Mouse (Mus musculus) right cerebral cortex, postnatal 10 days (tissue): ENCODE measurements around the gene Pin4.
"Not testable (repeated sequence)": the region's sequence is repeated elsewhere in the genome, so short reads cannot be mapped to it uniquely, and the experiment has no call there.

Experiments used
- DNase-seq, 2 experiments: peaks; one replicate each; pipeline ENCODE4 v3.0.0; 2021; ENCODE audit warnings: low spot score in 2 of 2

Pin4 gene

DNA sequence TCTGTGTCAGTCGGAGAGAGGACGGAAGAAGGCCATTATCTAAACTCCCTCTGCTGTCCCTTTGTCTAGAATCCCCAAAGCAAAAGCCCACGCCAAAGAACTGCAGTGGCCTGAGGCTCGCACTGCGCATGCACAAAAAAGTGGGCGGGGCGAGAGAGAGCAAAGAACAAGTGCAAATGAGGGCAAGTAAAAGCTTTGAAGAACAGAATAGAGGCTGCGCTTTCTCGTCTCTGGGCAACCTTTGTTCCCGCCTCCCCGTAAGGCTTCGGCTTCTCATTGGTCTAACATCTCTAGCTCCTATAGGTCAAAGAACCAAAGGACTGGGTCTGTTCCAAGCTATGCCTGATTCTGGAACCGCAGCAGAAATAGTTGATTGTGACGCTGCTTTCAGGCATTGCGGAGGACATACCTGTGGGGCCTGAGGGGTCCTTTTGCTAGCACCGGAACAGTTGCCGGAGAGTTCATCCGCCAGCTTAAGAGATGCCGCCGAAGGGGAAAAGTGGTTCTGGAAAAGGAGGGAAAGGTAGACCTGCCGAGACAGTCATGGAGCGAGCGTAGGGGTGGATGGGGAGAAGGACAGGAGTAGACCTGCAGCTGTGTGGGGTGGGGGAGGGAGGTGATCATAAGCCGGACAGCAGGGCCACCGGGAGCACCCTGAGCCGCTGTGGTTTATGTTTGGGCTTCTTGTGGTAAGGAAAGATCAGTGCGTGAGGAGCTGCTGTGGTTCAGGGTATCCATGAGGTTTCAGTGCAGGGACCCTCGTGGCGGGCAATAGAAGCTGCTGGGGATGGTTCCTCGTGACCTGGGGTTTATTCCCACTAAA is at the start of gene Pin4:
Gene Pin4 (plus strand): TSS at position 406 of the 823 bp plus-strand sequence.
- DNase-seq = peak; percentile 95 to 97

DNA sequence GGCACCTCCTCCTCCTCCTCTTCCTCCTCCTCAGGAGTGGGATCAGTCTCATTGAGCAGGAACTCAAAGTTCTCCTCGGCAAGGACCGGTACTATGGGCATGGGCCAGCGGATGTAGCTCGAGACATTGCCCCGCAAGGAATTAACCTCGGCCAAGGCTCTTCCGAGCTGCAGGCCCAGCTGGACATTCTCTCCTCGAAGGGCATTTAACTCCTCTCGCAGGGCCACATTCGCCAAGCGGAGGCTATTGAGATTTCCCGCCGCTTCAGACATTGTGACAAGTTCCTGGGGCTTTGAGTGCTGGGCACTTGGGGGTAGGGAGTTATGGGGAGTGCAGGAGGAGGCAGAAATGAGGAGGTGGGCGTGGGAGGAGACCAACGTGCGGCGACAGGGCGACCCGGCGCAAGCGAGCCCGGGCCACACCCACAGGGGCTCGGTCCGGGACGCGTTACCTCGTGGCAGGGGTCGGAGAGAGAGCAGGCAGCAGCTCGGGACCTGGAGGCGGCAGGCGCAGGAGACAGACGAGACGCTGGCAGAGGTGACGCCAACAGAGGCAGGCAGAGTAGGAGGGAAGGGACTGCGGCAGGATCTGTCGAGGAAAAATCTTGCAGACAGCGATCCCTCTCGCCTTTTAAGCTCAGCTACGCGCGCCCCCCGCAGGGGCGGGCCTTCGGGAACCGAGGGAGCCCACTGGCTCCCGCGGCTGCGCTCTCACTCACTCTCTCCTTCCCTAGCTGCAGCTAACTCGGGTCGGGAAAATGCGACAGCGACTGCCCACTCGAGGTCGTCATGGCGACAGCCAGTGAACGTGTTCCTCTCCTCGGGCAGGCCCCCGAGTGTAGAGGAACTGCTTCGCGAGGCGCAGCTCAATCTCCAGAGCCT is 48.4 kb upstream of the Pin4 start, which contains the start of gene Rtl5:
Gene Rtl5 (minus strand): TSS at position 714 of the 881 bp plus-strand sequence.
- DNase-seq = peak; percentile 92 to 95

DNA sequence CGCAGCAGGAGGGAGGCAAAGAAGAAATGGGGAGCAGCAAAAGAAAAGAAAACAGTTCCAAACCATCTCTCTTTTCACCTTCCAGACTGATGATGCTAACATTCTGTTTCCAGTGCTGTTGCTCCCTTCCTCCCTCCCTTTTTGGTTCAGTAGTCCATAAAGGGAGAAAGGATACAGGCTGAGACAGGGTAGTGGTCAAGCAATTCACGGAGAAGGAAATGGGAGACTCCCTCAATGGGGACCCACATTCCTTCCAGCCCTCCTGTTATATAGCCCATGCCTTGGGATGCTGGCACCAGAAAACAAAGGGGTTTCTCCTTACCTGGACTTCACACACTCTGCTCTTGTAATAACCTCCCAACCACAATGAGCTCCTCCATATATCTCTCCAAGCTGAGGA is 47.7 kb upstream of the Pin4 start:
- DNase-seq = peak in 1 of 2 experiments; percentile 19

DNA sequence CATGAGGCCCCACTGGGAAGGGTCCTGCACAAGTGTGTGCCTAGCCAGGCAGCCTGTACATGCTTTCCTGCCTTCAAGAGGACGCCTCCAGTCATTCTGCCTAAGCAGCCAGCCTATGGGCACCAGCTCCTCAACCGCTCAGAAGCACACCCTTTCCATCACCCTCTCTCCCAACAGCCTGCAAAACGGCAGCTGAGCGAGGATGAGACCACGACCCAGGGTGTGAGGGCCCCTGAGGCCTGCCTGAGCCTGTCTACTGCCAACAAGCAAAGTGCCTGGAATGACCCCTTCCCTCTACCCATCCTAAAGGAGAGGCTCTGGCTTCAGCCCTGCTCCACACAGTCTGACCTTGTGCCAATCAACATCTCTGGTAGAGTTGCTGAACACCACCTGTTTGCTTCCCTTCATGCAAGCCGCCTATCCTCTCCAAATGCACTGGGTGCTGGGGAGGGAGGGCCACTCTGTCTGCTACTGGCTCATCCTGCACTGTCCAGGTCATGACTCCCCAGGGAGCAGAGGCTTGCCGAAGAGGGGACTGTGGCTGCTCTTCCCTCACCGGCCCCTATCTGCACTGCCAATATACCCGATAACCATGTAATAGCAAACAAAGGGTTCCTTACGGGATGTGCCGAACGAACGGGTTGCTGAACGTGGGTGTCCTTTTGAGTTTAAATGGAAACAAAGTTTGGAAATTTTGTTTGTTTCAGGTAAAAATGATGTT is 45.5 kb upstream of the Pin4 start:
- no peak for DNase-seq

DNA sequence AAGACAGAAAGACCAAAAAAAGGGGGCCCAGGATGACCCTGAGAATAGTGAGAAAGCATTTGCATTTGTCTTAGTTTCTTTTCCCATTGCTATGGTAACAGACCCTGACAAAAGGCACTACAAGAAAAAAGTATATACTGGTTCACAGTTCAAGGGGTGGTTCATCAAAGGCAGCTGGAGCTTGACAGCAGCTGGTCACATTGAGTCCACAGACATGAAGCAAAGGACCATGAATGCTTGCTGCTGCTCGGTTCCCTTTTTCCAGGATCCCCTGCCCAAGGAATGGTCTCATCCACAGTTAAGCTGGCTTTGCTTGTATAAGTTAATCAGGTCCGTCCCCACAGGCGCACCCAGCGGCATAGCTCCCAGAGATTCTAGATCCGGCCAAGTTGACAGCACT is 44.8 kb upstream of the Pin4 start:
- DNase-seq = no peak

DNA sequence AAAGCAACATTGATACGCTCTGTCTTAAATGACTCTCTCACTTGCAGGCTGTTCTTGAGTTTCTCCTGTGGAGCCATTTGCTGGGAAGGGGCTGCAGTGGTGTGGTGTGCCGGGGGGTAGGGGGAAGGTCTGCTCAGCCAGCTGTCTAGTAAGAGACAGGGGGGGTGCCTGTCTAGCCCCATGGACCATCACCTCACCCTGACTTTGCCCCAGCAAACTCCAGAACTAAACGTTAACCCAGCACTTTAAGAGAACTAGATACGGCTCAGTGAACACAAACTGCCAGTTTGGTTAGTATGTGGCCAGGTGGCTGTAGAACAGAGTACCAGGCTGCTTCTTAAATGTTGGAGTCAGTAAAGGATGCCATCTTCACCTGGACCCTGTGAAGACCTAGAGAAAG is 44.1 kb upstream of the Pin4 start:
- no peak for DNase-seq

DNA sequence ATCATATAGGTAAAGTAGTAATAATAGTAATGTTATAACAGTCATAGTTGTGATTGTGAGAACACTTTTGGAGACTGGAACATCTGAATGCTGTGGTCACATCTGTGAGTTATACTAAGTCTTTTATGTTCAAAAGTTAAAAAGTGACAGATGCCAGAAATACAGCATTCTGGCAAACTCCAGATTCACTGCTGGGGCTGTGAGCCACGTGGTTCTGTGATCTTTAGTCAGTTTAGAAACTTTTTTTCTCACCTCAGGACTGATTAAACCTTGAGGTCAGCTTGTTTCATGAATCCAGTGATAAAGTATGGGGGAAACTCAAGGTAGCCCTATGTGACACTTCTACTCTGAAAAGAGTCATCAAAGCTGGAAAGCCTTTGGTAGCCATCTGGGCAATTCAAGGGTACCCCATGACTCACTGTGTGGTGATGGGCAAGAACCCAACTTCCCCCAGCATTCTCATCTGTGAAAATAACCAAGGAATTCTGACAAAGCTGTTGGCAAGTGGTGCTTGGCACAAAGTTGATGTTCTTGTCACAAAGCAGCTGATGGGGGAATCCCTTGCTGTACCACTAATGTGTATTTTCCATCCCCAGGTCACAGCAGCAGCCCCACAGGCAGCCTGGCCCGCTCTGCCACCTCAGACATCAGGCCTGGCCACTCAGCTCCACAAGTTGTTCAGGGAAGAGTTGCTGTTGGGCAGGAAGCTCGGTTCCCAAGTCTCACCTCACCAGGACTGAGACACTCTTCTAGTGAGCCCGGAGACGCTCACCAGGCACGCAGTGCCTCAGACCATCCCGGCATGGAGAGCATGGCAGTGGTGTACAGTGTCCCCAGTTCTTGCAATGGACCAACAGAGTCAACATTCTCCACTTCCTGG is 42.1 kb upstream of the Pin4 start:
- DNase-seq = no peak

DNA sequence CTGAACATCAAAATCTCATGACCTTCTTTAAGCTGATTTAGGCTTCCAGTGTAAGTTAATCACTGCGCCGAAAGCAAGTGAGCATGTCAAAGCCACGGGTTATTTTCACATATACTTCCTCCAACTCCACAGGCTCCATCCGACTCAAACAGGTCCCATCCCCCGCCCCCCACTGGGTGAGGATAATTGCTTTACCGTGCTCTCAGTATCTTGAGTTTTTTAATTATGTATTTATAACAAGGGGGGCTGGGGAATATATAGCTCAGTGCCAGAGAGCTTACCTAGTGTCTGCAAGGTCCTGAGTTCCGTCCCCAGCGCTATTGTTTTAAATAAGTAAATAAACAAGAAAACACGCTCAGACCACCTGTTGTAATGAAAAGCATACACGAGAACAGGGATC is 38.2 kb upstream of the Pin4 start:
- DNase-seq = no peak

DNA sequence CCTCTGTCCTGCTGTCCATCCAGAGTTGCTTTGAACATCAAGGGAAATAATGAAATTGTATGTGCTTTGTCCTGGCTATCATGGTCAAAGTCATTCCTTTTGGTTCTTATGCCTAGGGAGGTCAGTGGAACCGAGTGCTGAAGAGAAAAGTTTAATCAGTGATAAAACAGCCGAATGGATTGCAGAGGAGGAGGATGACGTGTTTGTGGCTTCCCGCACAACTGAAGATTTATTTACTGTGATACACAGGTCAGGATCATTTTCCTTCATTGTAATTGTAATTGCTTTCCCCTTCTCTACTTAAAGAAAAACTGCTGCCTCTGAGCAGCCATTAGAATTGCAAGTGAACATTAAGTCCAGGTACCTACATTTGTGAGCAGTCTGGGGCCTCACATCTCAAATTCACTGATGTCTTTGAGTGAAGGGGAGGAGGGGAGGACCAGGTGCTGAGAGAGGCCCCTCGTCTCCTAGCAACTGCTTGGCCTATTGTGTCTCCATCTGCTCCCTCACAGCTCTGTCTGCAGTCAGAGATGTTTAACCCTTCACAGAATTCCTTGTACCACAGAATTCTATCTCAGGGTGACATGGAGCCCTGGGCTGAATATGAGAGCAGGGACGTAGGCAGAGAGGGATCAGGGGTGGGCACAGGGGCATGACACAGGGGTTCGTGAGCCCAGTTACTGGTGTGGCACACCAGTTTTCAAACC is 37.5 kb upstream of the Pin4 start:
- peak in 1 of 2 experiments; percentile 46 for DNase-seq

DNA sequence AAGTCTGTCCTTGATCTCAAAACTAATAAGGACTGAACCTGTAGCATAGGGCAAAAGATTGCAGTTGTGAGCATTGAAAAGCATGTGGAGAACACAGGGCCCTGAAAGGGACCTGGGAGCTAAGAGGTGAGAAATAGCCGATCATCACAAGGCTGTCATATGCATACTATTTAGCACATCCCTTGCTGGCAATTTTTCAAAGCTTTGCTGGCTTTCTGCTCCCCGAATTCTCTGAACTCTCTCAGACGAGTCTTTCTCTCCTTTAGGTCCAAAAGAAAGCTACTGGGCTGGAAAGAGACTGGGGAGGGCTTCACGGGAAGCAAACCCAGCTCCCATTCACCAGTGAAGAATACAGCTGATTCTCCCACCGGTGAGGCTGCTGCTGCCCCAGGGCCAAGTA is 36.9 kb upstream of the Pin4 start:
- DNase-seq = no peak

DNA sequence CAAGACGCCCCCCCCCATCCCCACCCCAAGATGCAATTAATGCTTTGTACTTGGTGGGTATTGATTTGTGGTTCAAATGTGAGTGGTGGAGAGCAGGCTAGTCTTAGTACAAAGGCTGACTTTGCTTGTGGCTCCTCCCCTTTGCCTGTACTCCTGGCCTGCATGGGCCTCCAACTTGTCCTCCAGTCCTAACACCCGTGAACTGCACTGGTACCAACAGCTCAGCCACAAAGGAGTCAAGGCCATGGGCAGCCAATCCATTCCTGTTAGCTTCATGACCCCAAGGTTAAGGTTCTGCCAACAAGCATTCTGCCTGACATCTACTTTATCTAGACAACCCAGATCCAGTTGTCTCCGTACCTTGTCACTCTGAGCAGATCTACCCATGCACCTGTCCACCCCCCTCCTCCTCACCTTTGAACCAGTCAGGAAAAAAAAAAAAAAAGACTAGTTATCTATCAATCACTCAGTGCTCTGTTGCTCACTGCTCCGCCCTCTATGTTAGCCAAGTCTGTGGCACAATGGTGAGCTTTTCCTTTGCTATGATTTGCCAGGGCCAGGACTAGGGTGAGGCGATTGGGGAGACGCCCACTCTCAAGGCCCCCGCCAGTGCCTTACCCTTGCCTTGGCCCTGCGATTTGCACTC is 33.3 kb upstream of the Pin4 start:
- no peak for DNase-seq

DNA sequence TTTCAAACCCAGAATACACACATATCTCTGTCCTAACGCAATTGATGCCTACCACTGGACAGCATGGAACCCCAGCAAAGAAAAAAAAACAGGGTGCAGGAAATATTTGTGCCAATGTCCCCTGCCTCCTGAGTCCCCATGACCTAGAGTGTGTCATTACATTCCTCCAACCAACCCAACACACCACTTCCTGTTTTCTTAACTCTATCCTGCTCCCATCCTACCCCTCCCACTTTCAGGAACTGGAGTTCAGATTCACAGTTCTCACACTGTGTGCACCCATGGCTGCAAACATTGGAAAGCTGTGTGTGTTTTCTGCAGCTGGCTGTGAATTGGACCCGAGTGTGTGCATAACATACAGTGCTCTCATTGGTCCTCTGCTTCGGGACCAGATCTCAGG is 28.6 kb upstream of the Pin4 start:
- DNase-seq = no peak

DNA sequence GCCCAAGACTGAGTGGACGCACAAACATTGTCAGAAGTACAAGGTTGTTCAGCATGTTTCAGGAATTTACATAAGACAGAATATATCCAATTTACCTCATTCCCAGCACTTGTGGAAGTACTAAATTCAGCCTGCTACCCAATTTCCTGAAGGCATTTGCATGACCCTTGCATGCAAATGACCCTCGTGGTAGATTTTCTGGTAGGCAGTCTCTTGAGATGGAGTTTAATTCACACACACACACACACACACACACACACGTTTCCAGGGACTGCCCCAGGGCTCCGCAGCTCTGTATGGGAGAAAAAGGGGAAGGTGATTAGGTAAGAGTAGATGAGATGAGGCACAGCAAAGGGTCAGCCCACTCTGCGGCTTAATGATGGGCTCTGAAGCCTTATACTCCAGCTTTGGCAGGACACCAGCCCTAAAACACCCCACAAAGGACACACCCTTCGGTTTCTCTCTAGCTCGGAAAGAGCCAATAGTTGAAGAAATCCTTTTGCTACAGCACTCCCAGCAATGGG is 24.8 kb upstream of the Pin4 start:
- DNase-seq = no peak

DNA sequence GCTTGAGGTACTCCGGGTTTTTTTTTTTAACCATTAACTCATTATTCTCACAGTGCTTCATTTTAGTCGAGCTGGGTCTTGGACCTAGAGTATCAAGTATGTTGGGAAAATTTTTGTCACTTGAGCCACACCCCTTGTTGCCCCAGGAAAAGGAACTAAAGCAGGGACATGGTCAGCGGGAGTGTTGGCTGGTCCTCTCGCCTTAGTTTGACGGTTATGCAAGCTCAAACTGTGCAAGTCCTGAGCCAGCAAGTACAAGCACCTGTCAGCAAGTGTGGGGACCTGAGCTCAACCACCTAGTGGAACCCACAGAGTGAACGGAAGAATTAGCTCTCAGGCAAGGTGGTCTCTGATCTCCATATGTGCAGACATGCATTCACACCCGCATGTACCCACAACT is 17.4 kb upstream of the Pin4 start:
- DNase-seq = no peak

DNA sequence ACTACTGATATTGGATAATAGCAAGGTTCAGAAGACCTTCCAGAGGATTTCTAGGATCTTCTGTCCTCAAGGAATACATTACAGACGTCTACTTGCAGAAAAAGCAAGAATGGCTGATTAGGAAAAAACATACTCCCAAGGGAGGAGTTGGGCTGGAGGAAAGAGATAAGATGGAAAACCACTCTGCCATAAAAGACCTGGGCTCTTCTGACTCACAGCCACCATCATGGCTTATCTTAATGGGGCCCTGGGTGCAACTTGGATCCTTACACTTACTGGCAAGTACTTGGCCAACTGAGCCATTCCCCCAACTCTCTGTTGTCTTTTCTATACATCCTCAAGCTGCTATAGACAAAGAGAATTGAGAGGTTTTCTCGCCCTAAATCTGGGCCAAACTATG is 15.4 kb upstream of the Pin4 start:
- not testable (repeated sequence) for DNase-seq

DNA sequence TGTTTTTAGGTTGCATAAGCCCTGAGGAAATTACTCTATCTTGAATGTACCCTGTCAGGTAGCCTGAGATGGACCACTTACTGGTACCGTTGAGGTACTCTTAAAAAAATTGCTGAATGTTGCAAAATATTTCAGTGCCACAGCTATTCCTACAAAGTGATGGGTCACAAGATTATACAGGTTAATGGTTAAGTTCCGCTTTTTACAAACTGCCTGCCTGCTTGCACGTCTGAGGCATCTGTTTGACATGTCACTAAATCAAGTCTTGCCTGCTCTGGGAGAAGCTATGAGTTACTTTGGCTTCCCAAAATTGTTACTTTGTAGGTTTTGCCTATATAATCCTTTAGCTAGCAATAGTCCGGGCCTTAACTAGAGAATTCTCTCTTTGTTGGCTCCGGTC is 9.9 kb upstream of the Pin4 start:
- DNase-seq = not testable (repeated sequence)

DNA sequence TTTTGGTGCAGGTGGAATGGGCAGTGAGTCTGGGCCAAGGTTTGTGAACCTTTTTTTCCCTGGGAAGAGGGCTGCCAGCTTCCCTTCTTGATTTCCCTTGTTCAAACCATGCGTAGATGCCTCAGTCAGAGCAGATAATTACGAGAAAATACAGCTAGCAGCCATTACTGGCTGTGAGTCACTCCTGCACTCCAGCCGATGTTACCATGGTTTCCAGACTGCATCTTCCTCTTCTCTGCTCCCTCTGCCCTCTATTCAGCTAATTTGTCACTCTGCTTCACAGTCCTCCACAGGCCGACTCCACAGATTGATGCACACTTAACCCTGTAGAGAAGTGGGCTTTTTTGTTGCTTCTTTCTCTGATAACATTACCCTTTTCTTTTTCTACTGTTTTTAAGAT is 3.6 kb upstream of the Pin4 start:
- DNase-seq = peak in 1 of 2 experiments; percentile 37

DNA sequence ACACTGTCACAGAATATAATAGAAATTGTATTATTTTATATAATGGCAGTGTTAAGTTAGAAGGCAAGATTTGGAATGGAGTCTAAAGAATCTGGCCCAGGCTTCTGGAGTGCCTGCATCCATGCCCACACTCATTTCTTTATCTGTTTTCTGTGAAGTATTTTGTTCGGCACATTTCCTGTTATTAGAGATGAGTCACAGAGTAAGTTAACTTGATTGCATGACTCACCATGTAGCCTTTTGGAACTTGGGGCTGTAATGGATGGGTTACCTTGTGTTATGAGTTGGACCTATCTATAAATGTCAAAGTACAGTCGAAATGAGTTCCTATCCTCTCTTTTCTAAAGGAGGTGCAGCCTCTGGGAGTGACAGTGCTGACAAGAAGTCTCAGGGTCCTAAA is 2.1 kb downstream of the Pin4 start:
- DNase-seq = no peak

DNA sequence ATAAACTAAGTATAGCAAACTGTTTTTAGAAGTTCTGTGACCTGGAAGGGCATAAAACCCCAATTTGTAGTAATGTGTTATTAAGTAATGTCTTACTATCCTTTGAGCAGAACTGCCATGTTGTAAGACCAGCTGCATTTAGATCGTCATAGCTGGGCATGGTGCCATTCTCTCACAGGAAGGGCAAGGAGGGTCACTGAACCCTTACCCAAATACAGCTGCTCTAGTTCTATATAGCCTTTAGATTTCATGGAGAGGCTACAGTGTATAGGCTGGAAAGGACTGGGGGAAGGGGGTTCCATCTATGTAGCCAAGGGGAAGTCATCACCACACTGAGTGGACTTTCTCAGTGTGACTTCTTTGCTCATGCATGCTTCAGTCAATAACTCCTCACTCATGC is 21.9 kb downstream of the Pin4 start:
- no peak for DNase-seq
